Mouse (Mus musculus) kidney, embryonic 14.5 days (tissue): Measurements from ENCODE around the gene Dlg3. TPM values are rescaled to one million over a fixed set of nuclear protein-coding genes. Genes with fewer than 3 reads are reported as not detected.

ENCODE experiments used
- ATAC-seq: fragments of 200-750 bp; cut with Nextera tagmentation; 2 replicates; pipeline ENCODE4 v1.8.0; 2017; ENCODE audit warnings: moderate number of reproducible peaks, mild to moderate bottlenecking, moderate TSS enrichment, moderate library complexity; ENCODE audit not compliant: low FRiP score, low TSS enrichment
- H3K27ac ChIP-seq: fragments of 300-500 bp; sonication (generic); 2 replicates; pipeline ENCODE4 v1.5.1; 2014; ENCODE audit warnings: low read depth, mild to moderate bottlenecking, low read length, moderate library complexity, mixed read lengths
- H3K27me3 ChIP-seq: fragments of 300-500 bp; sonication (generic); 2 replicates; pipeline ENCODE4 v1.6.1; 2014; ENCODE audit warnings: mild to moderate bottlenecking, low read length; ENCODE audit not compliant: control insufficient read depth, insufficient read depth
- H3K36me3 ChIP-seq: fragments of 300-500 bp; sonication (generic); 2 replicates; pipeline ENCODE4 v1.6.1; 2014; ENCODE audit warnings: low read length, mixed read lengths; ENCODE audit not compliant: control insufficient read depth, insufficient read depth
- H3K4me1 ChIP-seq: fragments of 300-500 bp; sonication (generic); 2 replicates; pipeline ENCODE4 v1.6.1; 2014; ENCODE audit warnings: low read length, mixed read lengths; ENCODE audit not compliant: control insufficient read depth, insufficient read depth
- H3K4me2 ChIP-seq: fragments of 300-500 bp; sonication (generic); replicated peaks from 2 replicates; pipeline ENCODE4 v1.6.1; 2014; ENCODE audit warnings: low read depth, mild to moderate bottlenecking, low read length
- H3K4me3 ChIP-seq: fragments of 300-500 bp; sonication (generic); 2 replicates; pipeline ENCODE4 v1.5.1; 2014; ENCODE audit warnings: mild to moderate bottlenecking, low read length
- H3K9ac ChIP-seq: fragments of 300-500 bp; sonication (generic); 2 replicates; pipeline ENCODE4 v1.6.1; 2014; ENCODE audit warnings: low read depth, mild to moderate bottlenecking, low read length, moderate library complexity
- H3K9me3 ChIP-seq: fragments of 300-500 bp; sonication (generic); 2 replicates; pipeline ENCODE4 v1.6.1; 2016; ENCODE audit warnings: low read length; ENCODE audit not compliant: control insufficient read depth
- WGBS: fragments of 180-500 bp; shearing (Covaris S2); extraction: QIAGEN DNeasy Blood & Tissue Kit; methylation state at CpG from one replicate; pipeline ENCODE4 v1.1.7; 2014; 5-methylcytosine and 5-hydroxymethylcytosine counted together
- polyA plus RNA-seq: library from polyadenylated mRNA; unstranded; fragments of >200 nt; fragmentation: Nextera tagmentation; extraction: Ambion mirVana; gene quantifications from 2 replicates; pipeline ENCODE4 v1.2.1, GENCODE M21; 2014

Gene Dlg3
- 7.3 and 9.3 TPM in 2 replicates for polyA plus RNA-seq

DNA sequence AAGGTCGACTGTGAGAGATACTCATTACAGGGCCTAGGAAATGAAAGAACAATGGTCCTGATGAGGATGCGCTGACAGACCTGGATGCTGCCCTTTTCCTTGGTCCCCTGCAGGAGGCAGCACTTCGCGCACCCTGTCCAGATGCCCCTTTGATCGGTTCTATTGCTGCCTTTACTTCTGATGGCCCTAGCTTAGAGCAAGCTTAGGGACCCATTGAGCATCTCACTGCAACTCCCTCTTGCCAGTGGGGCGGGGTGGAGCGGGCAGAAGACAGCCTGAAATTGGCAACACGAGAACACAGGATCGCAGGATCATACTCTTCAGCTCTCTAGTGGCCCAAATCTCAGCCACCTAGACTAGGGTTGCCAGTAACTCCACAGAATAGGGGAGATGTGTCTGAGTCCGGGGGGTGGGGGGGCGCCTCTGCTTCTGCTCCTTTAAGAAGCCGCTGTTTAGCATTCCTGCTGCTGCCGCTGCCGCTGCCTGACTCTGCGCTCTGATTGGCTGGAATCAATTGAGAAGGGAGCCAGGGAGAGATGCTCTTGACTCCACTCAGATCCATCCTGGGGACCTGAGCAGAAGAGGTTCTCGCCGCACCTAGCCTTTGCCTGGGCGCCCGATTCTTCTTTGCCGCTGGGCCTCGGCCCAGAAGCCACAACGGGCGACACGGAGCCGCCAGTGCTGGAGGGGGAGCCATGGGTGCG, at the start of gene Dlg3:
Gene Dlg3 (plus strand): TSS at position 542 of the 704 bp plus-strand sequence.
- WGBS, result 23% methylated on average over 26 of the region's 26 CpGs
- Histone ChIP-seq H3K4me1 (no peaks in the 10 kb centered on the region), H3K36me3 (no peaks in the 10 kb centered on the region), H3K4me2 (peak within 1 kb of the TSS; percentile 71), H3K9me3 (no peaks in the 10 kb centered on the region), H3K27me3 (peaks cover 7% of the 10 kb centered on the region), H3K27ac (no peak within 1 kb of the TSS), H3K4me3 (peak within 1 kb of the TSS; percentile 39), H3K9ac (peak within 1 kb of the TSS; percentile 18; the same call in 1 of the 2 replicates)
- peak; percentile 71 for ATAC-seq

DNA sequence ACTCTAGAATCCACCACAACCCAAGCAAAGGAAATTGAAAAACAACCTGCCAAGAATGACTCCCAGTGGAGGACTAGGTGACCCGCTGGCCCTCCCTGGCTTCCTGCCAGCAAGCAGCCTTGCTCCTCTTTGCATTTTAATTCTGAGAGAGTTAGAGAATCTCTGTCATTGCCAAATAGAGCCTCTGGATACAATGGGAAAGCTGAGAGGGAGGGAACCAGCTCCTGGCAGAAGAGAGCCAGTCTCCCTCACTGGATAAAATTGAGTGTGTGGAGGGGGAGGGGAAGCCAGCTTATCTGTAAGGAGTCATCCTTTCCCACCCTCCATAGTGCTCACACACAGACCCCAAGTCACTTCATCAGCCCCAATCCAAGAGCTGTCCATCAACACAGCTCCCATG, 38.6 kb upstream of the Dlg3 start:
- no peaks in the 10 kb centered on the region for H3K9me3 ChIP-seq
- H3K27ac ChIP-seq, result no peak overlapping the region
- no peaks in the 10 kb centered on the region for H3K4me1 ChIP-seq
- no peak overlapping the region for H3K4me2 ChIP-seq
- H3K27me3 ChIP-seq, result no peaks in the 10 kb centered on the region; the same call in 1 of the 2 replicates
- no peak for ATAC-seq
- H3K9ac ChIP-seq, result no peak overlapping the region
- 29% methylated on average over 1 of the region's 1 CpGs for WGBS
- H3K4me3 ChIP-seq, result no peak overlapping the region
- peaks cover 21% of the 10 kb centered on the region; the same call in 1 of the 2 replicates for H3K36me3 ChIP-seq

DNA sequence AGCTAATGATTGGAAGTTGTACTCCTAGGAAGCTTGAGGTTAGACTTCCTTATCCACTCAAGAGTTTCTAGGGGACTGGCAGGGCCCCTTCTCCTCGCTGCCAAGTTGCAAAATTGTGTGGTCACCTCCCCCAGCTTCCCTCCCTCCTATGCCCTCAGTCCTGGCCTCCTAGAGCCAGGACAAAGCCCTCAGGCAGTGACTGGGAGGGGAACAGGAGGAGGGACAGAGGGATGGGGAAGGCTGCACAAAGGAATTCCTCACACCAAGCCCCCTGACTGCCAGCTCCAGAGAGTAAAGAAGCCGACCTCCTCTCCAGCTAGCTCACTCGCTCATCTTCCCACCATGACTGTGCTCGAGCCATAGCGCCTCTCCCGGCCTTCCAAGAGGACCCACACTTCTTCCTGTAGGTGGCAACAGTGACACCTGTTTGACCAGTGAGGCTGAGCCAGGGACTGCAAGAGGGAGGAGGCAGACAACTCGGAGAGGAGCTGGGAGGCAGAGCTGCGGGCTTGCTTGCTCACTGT, 37.8 kb upstream of the Dlg3 start, which contains the start of gene Gdpd2:
Gene Gdpd2 (plus strand): TSS at position 209 of the 524 bp plus-strand sequence.
- Histone ChIP-seq H3K4me2 (peak within 1 kb of the TSS; percentile 30), H3K4me3 (peak within 1 kb of the TSS; percentile 3; the same call in 1 of the 2 replicates), H3K27me3 (no peaks in the 10 kb centered on the region; the same call in 1 of the 2 replicates), H3K4me1 (no peaks in the 10 kb centered on the region), H3K9me3 (no peaks in the 10 kb centered on the region), H3K27ac (no peak within 1 kb of the TSS), H3K9ac (peak within 1 kb of the TSS; percentile 23; the same call in 1 of the 2 replicates), H3K36me3 (peaks cover 19% of the 10 kb centered on the region; the same call in 1 of the 2 replicates)
- WGBS, result 20% methylated on average over 8 of the region's 8 CpGs
- peak; percentile 85 for ATAC-seq

DNA sequence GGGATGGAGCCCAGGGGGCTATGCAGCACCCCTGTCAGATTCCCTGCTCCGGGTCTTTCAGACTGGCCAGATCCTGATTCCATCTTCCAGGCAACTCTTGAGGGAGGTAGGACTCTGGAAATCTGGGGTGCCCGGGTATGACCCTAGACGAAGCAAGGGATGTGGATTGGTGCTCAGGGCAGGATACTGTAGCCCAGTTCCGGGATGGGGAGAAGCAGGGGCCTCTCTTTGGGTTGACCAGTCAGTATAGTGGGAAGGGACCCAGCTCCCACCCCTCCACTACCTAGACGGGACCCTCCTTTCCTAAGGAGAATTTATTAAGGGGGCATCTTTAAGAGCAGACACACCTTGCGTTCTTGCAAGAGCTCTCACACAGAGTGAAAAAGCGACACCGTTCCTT, 37.3 kb upstream of the Dlg3 start:
- H3K27ac ChIP-seq, result no peak overlapping the region
- H3K9me3 ChIP-seq, result no peaks in the 10 kb centered on the region
- H3K4me3 ChIP-seq, result peak overlapping the region; percentile 3; the same call in 1 of the 2 replicates
- ATAC-seq, result peak; percentile 52
- peaks cover 15% of the 10 kb centered on the region; the same call in 1 of the 2 replicates for H3K36me3 ChIP-seq
- peak overlapping the region; percentile 23; the same call in 1 of the 2 replicates for H3K9ac ChIP-seq
- no peaks in the 10 kb centered on the region; the same call in 1 of the 2 replicates for H3K27me3 ChIP-seq
- WGBS, result 47% methylated on average over 8 of the region's 8 CpGs
- no peaks in the 10 kb centered on the region for H3K4me1 ChIP-seq
- peak overlapping the region; percentile 30 for H3K4me2 ChIP-seq

DNA sequence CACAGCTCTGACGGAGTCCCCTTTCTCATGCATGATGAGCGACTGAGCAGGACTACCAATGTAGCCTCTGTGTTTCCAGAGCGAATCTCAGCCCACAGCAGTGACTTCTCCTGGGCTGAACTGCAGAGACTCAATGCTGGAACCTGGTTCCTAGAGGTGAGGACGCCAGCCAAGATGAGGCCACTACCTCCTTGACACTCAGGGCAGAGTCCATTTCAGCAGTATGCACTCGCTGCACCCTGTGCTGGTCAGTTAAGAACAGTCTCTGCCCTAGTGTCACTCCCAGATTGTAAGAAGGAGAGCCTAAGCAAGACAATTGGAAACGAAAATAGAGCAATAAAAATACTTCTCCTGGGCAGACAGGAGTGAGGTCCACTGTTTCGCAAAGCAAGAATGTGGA, 33.2 kb upstream of the Dlg3 start:
- WGBS, result 71% methylated on average over 7 of the region's 7 CpGs

DNA sequence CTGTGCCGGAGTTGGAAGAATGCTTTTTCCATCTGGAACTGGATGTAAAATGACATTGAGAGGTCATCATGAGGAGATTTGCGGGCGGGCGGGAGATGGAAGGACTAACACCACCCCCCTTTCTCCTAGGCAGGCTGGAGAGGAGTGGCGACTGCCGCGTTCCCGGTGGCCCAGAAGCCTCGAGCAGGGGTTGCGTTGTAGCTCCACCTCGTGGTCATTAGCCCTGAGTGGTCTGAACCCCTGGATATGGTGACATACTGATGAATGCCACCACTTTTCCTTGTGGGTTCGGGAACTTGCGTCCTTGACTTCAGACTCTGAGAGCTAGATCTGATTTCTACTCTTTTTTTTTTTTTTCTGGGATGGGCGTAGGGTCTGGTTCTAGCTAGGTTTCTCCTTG, 28.6 kb upstream of the Dlg3 start:
- Histone ChIP-seq H3K4me2 (peak overlapping the region; percentile 47), H3K27ac (no peak overlapping the region), H3K9ac (no peak overlapping the region), H3K9me3 (no peaks in the 10 kb centered on the region), H3K4me1 (no peaks in the 10 kb centered on the region), H3K4me3 (peak overlapping the region; percentile 26; the same call in 1 of the 2 replicates), H3K27me3 (no peaks in the 10 kb centered on the region; the same call in 1 of the 2 replicates), H3K36me3 (no peaks in the 10 kb centered on the region)
- ATAC-seq, result peak; percentile 71; the same call in 1 of the 2 replicates
- 25% methylated on average over 14 of the region's 14 CpGs for WGBS

More for the DNA sequence above, 33.2 kb upstream of the Dlg3 start:
- H3K9me3 ChIP-seq, result no peaks in the 10 kb centered on the region
- no peaks in the 10 kb centered on the region for H3K4me1 ChIP-seq
- H3K27ac ChIP-seq, result no peak overlapping the region
- H3K36me3 ChIP-seq, result no peaks in the 10 kb centered on the region
- no peak for ATAC-seq
- no peak overlapping the region for H3K9ac ChIP-seq
- H3K27me3 ChIP-seq, result no peaks in the 10 kb centered on the region; the same call in 1 of the 2 replicates
- no peak overlapping the region for H3K4me2 ChIP-seq
- H3K4me3 ChIP-seq, result no peak overlapping the region

DNA sequence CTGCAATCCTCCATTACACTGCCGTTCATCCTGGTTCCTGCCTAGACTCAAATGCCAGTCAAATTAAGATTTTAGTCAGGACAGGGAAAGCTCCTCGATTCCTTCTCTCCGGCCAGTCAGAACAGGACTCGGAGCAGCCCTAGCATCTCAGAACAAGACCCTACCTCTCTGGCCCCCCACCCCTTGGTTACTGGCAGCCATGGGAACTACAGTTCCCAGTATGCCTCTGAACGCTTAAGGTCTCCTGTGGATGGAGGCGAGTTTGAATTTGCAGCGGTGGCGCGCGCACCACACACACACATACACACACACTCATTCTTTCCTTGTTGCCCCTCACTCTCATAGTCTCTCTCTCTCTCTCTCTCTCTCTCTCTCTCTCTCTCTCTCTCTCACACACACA, 28.1 kb upstream of the Dlg3 start:
- H3K27ac ChIP-seq, result no peak overlapping the region
- H3K9me3 ChIP-seq, result no peaks in the 10 kb centered on the region
- ATAC-seq, result peak; percentile 60
- 34% methylated on average over 10 of the region's 10 CpGs for WGBS
- no peak overlapping the region for H3K9ac ChIP-seq
- no peaks in the 10 kb centered on the region for H3K27me3 ChIP-seq
- peak overlapping the region; percentile 47 for H3K4me2 ChIP-seq
- peak overlapping the region; percentile 26 for H3K4me3 ChIP-seq
- no peaks in the 10 kb centered on the region for H3K4me1 ChIP-seq
- H3K36me3 ChIP-seq, result no peaks in the 10 kb centered on the region

DNA sequence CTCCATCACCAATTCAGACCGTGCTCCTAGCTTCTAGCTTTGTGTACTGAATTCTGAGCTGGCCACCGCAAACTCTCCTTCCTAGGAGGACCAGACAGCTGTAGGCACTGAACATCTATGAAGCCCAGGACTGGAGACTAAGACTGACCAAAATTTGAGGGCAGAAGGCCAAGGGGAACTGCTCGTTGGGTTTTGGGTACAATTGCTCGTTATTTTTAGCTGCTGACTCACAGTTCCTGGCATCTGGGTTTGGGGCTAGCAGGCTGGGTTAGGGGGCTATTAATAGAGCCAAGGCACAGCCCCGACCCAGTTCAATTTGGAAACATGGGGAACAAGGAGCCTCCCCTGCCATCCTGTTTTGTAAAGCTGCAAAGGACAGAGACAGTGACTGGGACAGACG, 26.7 kb upstream of the Dlg3 start:
- Histone ChIP-seq H3K9ac (no peak overlapping the region), H3K4me1 (no peaks in the 10 kb centered on the region), H3K9me3 (no peaks in the 10 kb centered on the region), H3K4me3 (no peak overlapping the region), H3K27ac (no peak overlapping the region), H3K27me3 (no peaks in the 10 kb centered on the region), H3K4me2 (no peak overlapping the region), H3K36me3 (no peaks in the 10 kb centered on the region)
- ATAC-seq, result no peak
- 82% methylated on average over 6 of the region's 6 CpGs for WGBS

DNA sequence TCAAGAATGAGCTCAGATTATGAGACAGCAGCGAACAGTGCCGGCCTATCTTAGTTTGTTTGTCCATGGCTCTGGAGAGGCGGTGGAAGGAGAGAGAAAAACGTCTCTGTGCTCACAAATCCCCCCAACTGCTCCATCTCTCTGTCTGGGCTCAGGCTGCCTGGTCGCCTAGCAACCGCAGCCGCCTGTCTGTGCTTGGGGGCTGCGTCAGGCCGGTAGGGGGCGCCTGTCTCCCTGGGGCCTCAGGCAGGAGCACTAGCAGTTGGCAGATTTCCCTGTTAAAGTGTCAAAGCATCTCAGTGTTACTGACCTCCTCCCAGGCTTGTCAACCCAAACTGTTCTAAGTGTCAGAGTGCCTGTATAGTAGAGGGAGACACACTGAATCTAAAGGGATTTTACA, 25.6 kb upstream of the Dlg3 start:
- Histone ChIP-seq H3K27me3 (no peaks in the 10 kb centered on the region), H3K4me1 (no peaks in the 10 kb centered on the region), H3K36me3 (no peaks in the 10 kb centered on the region), H3K9ac (no peak overlapping the region), H3K4me2 (no peak overlapping the region), H3K27ac (no peak overlapping the region), H3K9me3 (no peaks in the 10 kb centered on the region), H3K4me3 (no peak overlapping the region)
- 0 out of 2 replicates have a peak, but pooled peaks have one; percentile 35 for ATAC-seq
- WGBS, result 13% methylated on average over 10 of the region's 10 CpGs
